Mouse (Mus musculus) hindbrain, postnatal 0 days (tissue): ENCODE measurements at regions not wholly inside any gene's neighbourhood (a gene's known extent, or its start where the extent isn't known, plus 50 kb on each side); places are given as distances from the start of the nearest gene placed in this dataset.
A peak's percentile ranks its signal among the peaks of the same experiment; 100 is the strongest.

Source experiments
- ATAC-seq: fragments of 200-750 bp; cut with Nextera tagmentation; 2 replicates; pipeline ENCODE4 v1.8.0; 2017; ENCODE audit warnings: mild to moderate bottlenecking, moderate TSS enrichment, moderate library complexity
- DNase-seq: peaks from one replicate; pipeline ENCODE4 v3.0.0-alpha.2; 2015; ENCODE audit warnings: low spot score
- H3K27ac ChIP-seq: fragments of 300-500 bp; sonication (generic); 2 replicates; pipeline ENCODE4 v1.5.1; 2014; ENCODE audit warnings: mild to moderate bottlenecking
- H3K27me3 ChIP-seq: fragments of 300-500 bp; sonication (generic); 2 replicates; pipeline ENCODE4 v1.6.1; 2014; ENCODE audit warnings: low read length, mixed read lengths; ENCODE audit not compliant: insufficient read depth
- H3K36me3 ChIP-seq: fragments of 300-500 bp; sonication (generic); 2 replicates; pipeline ENCODE4 v1.6.1; 2014; ENCODE audit warnings: low read length, mixed read lengths; ENCODE audit not compliant: insufficient read depth
- H3K4me1 ChIP-seq: fragments of 300-500 bp; sonication (generic); 2 replicates; pipeline ENCODE4 v1.6.1; 2014; ENCODE audit warnings: antibody characterized with exemption, low read length, mixed read lengths; ENCODE audit not compliant: insufficient read depth
- H3K4me2 ChIP-seq: fragments of 300-500 bp; sonication (generic); 2 replicates; pipeline ENCODE4 v1.6.1; 2014; ENCODE audit warnings: low read depth, mild to moderate bottlenecking, low read length, moderate library complexity, mixed read lengths
- H3K4me3 ChIP-seq: fragments of 300-500 bp; sonication (generic); 2 replicates; pipeline ENCODE4 v1.5.1; 2014; ENCODE audit warnings: low read length
- H3K9ac ChIP-seq: fragments of 300-500 bp; sonication (generic); replicated peaks from 2 replicates; pipeline ENCODE4 v1.6.1; 2014; ENCODE audit warnings: mild to moderate bottlenecking, low read length, moderate library complexity, mixed read lengths
- H3K9me3 ChIP-seq: fragments of 300-500 bp; sonication (generic); 2 replicates; pipeline ENCODE4 v1.6.1; 2016; ENCODE audit warnings: low read length, mixed read lengths
- CTCF ChIP-seq: IDR thresholded peaks from 2 replicates; pipeline ENCODE4 v1.5.1; 2016; ENCODE audit warnings: antibody characterized with exemption, control low read depth, low read depth
- WGBS: fragments of 180-500 bp; shearing (Covaris S2); extraction: QIAGEN DNeasy Blood & Tissue Kit; methylation state at CpG from one replicate; pipeline ENCODE4 v1.1.7; 2014; 5-methylcytosine and 5-hydroxymethylcytosine counted together

DNA sequence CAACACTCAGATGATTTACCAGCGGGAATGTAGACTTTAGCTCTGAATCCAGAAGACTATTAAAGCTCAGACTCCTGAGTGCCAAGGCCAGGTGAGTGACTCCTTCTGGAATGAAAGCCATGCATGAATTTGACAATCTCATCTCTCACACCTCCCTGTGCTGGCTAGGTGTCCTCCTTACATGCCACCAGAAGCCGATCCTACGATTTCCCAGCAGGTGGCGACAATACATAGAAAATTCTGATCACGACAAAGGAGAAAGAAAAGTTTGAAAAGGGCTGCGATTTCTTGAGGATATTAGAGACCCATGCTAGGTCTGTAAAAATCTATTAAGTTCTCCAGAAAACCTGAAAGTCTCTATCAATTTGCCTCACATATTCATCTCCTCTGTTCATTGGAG is 198.7 kb upstream of the Rasgrp1 start:
- DNase-seq, result peak; percentile 91
- Histone ChIP-seq H3K9me3 (no peaks in the 10 kb centered on the region), H3K27ac (no peak overlapping the region), H3K4me3 (no peak overlapping the region), H3K4me2 (no peak overlapping the region), H3K9ac (no peak overlapping the region), H3K27me3 (no peaks in the 10 kb centered on the region), H3K4me1 (no peaks in the 10 kb centered on the region), H3K36me3 (no peaks in the 10 kb centered on the region)
- 12% methylated on average over 6 of the region's 6 CpGs for WGBS
- TF ChIP-seq CTCF, result peak; percentile 77
- ATAC-seq, result peak; percentile 67

DNA sequence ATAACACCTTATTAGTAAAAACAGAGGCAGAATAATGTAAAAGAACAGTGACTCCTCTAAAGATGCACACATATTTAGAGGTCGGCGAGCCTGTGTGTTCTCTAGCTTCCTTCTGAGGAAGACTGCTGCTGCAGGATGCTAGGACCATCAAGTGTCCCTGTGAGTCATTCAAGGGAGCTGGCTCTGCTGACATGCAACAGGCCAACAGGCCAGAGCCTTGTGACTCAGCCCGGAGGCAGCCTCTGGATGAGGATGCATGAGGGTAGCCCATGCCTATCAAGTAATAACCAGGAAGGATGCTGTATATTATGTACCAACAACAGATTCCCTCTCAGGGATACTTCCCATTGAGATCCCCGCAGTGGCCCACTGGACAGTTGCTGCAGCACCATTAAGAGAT is 199.5 kb upstream of the Rasgrp1 start:
- ATAC-seq, result no peak
- Histone ChIP-seq H3K4me3 (no peak overlapping the region), H3K9me3 (no peaks in the 10 kb centered on the region), H3K4me1 (no peaks in the 10 kb centered on the region), H3K4me2 (no peak overlapping the region), H3K27me3 (no peaks in the 10 kb centered on the region), H3K27ac (no peak overlapping the region), H3K36me3 (no peaks in the 10 kb centered on the region), H3K9ac (no peak overlapping the region)
- no peak for DNase-seq
- no peak for TF ChIP-seq CTCF
- WGBS, result 82% methylated on average over 4 of the region's 4 CpGs

DNA sequence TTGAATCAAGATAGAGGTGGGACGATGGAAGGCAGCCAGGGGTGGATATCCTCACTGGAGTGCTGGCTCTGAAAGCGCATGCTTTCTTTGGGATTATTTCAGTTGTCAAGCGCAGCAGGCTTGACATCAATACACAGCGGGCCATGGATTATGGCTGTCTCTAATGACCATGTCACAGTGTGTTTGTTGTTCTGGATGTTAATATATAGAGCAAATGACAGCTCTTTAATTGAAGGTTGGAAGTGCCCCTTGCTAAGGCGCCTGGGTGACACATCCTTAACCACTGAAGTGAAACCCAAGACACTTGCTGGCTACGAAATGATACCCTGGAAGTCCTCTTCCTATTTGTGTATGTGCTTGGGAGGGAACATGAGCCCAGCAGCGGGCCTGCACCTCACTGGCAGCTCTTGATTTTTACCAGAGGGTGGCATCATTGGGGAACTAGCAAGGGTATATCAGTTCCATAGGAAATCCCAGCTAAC is 200.5 kb upstream of the Rasgrp1 start:
- Histone ChIP-seq H3K4me1 (no peaks in the 10 kb centered on the region), H3K36me3 (no peaks in the 10 kb centered on the region), H3K4me2 (no peak overlapping the region), H3K9ac (no peak overlapping the region), H3K4me3 (no peak overlapping the region), H3K27ac (no peak overlapping the region), H3K27me3 (no peaks in the 10 kb centered on the region), H3K9me3 (no peaks in the 10 kb centered on the region)
- 38% methylated on average over 7 of the region's 7 CpGs for WGBS
- DNase-seq, result peak; percentile 22
- ATAC-seq, result no peak
- TF ChIP-seq CTCF, result peak; percentile 30

DNA sequence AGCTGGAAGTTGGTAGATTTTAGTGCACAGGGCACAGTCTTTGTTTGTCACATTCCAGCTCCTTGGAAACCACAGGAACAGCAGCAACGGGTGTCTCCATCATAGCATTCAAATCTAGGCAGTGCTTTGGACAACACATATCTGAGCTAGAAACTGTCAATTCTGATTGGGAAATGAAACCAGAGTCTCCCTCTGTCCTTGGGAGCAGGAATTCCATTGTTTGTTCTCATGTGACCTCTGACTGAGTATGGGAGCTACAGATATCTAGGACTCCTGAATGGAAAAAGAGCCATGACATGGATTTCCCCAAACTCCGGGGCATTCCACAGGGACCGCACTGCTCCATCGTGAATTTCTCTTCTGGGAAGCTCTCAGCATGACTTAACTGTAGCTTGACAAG is 205.5 kb upstream of the Rasgrp1 start:
- no peak for TF ChIP-seq CTCF
- 58% methylated on average over 4 of the region's 4 CpGs for WGBS

DNA sequence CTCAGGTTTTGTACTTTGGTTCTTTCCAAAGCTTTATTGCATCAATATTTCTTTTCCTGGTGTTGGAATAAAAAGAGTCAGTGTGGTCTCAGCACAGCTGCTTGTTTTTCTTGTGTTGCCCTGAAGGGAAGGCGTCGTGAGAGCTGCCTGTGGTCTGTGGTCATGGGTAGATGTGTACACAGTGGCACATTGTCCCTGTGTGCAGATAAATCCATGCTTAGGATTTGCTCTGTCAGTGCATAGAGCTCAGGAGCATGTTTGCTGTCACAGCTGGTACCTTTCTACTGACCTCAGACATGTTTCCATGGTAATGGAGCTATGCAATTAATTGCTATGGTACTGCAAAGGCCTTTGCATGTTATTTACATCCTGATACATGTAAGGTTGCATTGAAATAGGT is 213.5 kb upstream of the Rasgrp1 start:
- no peaks in the 10 kb centered on the region for H3K9me3 ChIP-seq
- WGBS, result 39% methylated on average over 2 of the region's 2 CpGs
- ATAC-seq, result no peak
- no peak overlapping the region for H3K9ac ChIP-seq
- H3K36me3 ChIP-seq, result no peaks in the 10 kb centered on the region
- no peaks in the 10 kb centered on the region for H3K27me3 ChIP-seq
- no peak overlapping the region for H3K27ac ChIP-seq
- no peak overlapping the region for H3K4me3 ChIP-seq
- DNase-seq, result peak; percentile 11
- no peaks in the 10 kb centered on the region for H3K4me1 ChIP-seq
- H3K4me2 ChIP-seq, result no peak overlapping the region
- TF ChIP-seq CTCF, result no peak

More for the DNA sequence above, 205.5 kb upstream of the Rasgrp1 start:
- no peaks in the 10 kb centered on the region for H3K36me3 ChIP-seq
- no peaks in the 10 kb centered on the region for H3K4me1 ChIP-seq
- H3K27me3 ChIP-seq, result no peaks in the 10 kb centered on the region
- H3K4me3 ChIP-seq, result no peak overlapping the region
- no peak for ATAC-seq
- H3K27ac ChIP-seq, result no peak overlapping the region
- H3K4me2 ChIP-seq, result no peak overlapping the region
- H3K9me3 ChIP-seq, result no peaks in the 10 kb centered on the region
- no peak for DNase-seq
- no peak overlapping the region for H3K9ac ChIP-seq

DNA sequence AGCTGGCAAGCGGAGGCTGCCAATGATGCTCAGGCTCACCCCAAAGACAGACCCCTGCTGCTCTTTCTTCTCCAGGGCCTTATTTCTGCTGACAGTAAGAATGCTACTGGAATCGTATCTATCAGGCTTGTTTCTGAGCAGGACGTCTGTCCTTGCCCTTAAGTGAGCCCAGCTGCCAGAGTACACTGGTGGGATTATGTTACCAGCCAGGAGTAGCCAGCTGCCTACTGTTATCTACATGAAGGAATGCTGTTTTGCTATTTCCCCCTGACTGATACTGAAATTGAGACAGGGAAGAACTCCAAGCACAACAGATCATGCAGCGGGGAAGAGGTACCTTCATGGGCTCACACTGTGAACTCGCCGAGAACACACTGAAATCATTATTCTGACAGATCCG is 228.2 kb upstream of the Rasgrp1 start:
- WGBS, result 68% methylated on average over 7 of the region's 7 CpGs
- ATAC-seq, result no peak
- Histone ChIP-seq H3K27me3 (no peaks in the 10 kb centered on the region), H3K27ac (no peak overlapping the region), H3K4me3 (no peak overlapping the region), H3K9ac (no peak overlapping the region), H3K36me3 (no peaks in the 10 kb centered on the region), H3K4me1 (no peaks in the 10 kb centered on the region), H3K9me3 (no peaks in the 10 kb centered on the region), H3K4me2 (no peak overlapping the region)
- no peak for DNase-seq
- no peak for TF ChIP-seq CTCF

DNA sequence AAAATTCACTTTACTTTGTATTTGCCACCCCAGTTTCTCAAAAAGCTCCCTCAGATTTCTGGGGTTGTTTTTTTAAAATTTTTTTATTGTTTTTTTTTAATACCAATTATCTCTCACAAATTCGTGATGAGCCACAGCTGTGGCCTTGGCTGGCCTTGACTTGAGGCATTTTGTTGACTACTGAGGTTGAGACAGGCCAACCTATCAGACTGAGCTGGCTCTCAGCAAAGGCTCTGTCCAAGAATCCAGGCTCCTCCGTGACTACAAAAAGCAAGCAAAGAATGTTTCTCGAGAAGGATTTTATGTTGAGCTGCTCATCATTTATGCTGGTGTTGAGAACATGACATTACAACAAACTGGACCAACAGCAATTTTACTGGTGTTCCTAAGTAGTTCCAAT is 244.6 kb upstream of the Rasgrp1 start:
- no peak overlapping the region for H3K9ac ChIP-seq
- no peaks in the 10 kb centered on the region for H3K36me3 ChIP-seq
- H3K27me3 ChIP-seq, result no peaks in the 10 kb centered on the region
- no peak for ATAC-seq
- H3K4me2 ChIP-seq, result no peak overlapping the region
- H3K4me3 ChIP-seq, result no peak overlapping the region
- H3K9me3 ChIP-seq, result no peaks in the 10 kb centered on the region
- 71% methylated on average over 3 of the region's 3 CpGs for WGBS
- no peak for DNase-seq
- no peak for TF ChIP-seq CTCF
- no peaks in the 10 kb centered on the region for H3K4me1 ChIP-seq
- no peak overlapping the region for H3K27ac ChIP-seq

DNA sequence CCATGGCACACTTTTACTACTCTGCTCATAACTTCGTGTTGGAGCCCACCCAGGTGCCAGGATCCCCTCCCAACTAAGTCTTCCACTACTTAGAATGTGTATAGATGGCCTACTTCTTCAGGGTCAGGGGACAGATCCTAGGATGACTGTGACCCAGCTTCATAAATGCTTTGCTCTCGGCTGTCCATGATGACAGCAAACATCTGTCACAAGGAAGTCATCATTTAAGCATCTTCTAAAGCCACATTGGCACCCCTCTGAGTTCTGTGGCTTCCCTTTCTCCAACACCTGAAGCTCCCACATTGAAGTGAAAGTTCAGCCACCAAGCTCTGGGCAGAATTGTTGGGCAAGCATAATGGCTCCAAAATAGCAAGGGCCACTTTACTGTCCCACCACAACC is 252.2 kb upstream of the Rasgrp1 start:
- H3K9ac ChIP-seq, result no peak overlapping the region
- no peak for DNase-seq
- ATAC-seq, result no peak
- H3K9me3 ChIP-seq, result no peaks in the 10 kb centered on the region
- no peaks in the 10 kb centered on the region for H3K4me1 ChIP-seq
- no peak overlapping the region for H3K4me2 ChIP-seq
- H3K27ac ChIP-seq, result no peak overlapping the region
- no peak for TF ChIP-seq CTCF
- WGBS, result 55% methylated on average over 2 of the region's 2 CpGs
- H3K27me3 ChIP-seq, result no peaks in the 10 kb centered on the region
- no peak overlapping the region for H3K4me3 ChIP-seq
- no peaks in the 10 kb centered on the region for H3K36me3 ChIP-seq
